Mouse (Mus musculus) midbrain, embryonic 14.5 days (tissue): Measurements from ENCODE around the gene Ppp1r13l. TPM values are rescaled to one million over a fixed set of nuclear protein-coding genes. Genes with fewer than 3 reads are reported as not detected.
A peak's percentile ranks its signal among the peaks of the same experiment; 100 is the strongest.

Source experiments
- ATAC-seq: fragments of 200-750 bp; cut with Nextera tagmentation; 2 replicates; pipeline ENCODE4 v1.8.0; 2017; ENCODE audit warnings: moderate number of reproducible peaks, moderate library complexity; ENCODE audit not compliant: low FRiP score, low TSS enrichment
- DNase-seq: peaks from one replicate; pipeline ENCODE4 v3.0.0-alpha.2; 2015
- H3K27ac ChIP-seq: fragments of 300-500 bp; sonication (generic); replicated peaks from 2 replicates; pipeline ENCODE4 v1.5.1; 2014; ENCODE audit warnings: mild to moderate bottlenecking, low read depth, low read length, moderate library complexity
- H3K27me3 ChIP-seq: fragments of 300-500 bp; sonication (generic); 2 replicates; pipeline ENCODE4 v1.6.1; 2014; ENCODE audit warnings: low read length, control low read depth, mixed read lengths; ENCODE audit not compliant: control insufficient read depth, insufficient read depth
- H3K36me3 ChIP-seq: fragments of 300-500 bp; sonication (generic); 2 replicates; pipeline ENCODE4 v1.6.1; 2014; ENCODE audit warnings: low read length, control low read depth; ENCODE audit not compliant: control insufficient read depth, insufficient read depth
- H3K4me1 ChIP-seq: fragments of 300-500 bp; sonication (generic); 2 replicates; pipeline ENCODE4 v1.6.1; 2014; ENCODE audit warnings: mild to moderate bottlenecking, antibody characterized with exemption, low read length, control low read depth; ENCODE audit not compliant: control insufficient read depth, insufficient read depth
- H3K4me2 ChIP-seq: fragments of 300-500 bp; sonication (generic); 2 replicates; pipeline ENCODE4 v1.6.1; 2014; ENCODE audit warnings: mild to moderate bottlenecking, low read length, moderate library complexity
- H3K4me3 ChIP-seq: fragments of 300-500 bp; sonication (generic); replicated peaks from 2 replicates; pipeline ENCODE4 v1.5.1; 2014; ENCODE audit warnings: low read depth, low read length
- H3K9ac ChIP-seq: fragments of 300-500 bp; sonication (generic); replicated peaks from 2 replicates; pipeline ENCODE4 v1.6.1; 2014; ENCODE audit warnings: mild to moderate bottlenecking, low read length, moderate library complexity
- H3K9me3 ChIP-seq: fragments of 300-500 bp; sonication (generic); 2 replicates; pipeline ENCODE4 v1.6.1; 2016; ENCODE audit warnings: low read length, control low read depth, mixed read lengths; ENCODE audit not compliant: control insufficient read depth
- WGBS: fragments of 180-500 bp; shearing (Covaris S2); extraction: QIAGEN DNeasy Blood & Tissue Kit; methylation state at CpG from one replicate; pipeline ENCODE4 v1.1.7; 2014; 5-methylcytosine and 5-hydroxymethylcytosine counted together
- polyA plus RNA-seq: library from polyadenylated mRNA; unstranded; fragments of >200 nt; fragmentation: Nextera tagmentation; extraction: Ambion mirVana; gene quantifications from 2 replicates; pipeline ENCODE4 v1.2.1, GENCODE M21; 2014

Ppp1r13l gene
- polyA plus RNA-seq: 1.6 and 1.9 TPM in 2 replicates

GRCm38 (mm10) chr7:19359299-19359891, at the start of gene Ppp1r13l, which contains the start of gene Cd3eap:
TSS of gene Ppp1r13l (plus strand) at chr7:19359749.
TSS of gene Cd3eap (minus strand) at chr7:19359483.
- DNase-seq (peak; percentile 91), ATAC-seq (peak; percentile 84)
- H3K9ac ChIP-seq: peak within 1 kb of the TSS; percentile 59

GRCm38 (mm10) chr7:19309884-19310641, 49.5 kb upstream of the Ppp1r13l start, which contains the start of gene Fosb:
TSS of gene Fosb (minus strand) at chr7:19310051.
- Histone ChIP-seq H3K4me1 (peaks cover 19% of the 10 kb centered on the region), H3K4me3 (peak within 1 kb of the TSS; percentile 47), H3K9me3 (no peaks in the 10 kb centered on the region), H3K9ac (peak within 1 kb of the TSS; percentile 46), H3K27ac (no peak within 1 kb of the TSS), H3K36me3 (no peaks in the 10 kb centered on the region), H3K4me2 (peak within 1 kb of the TSS; percentile 88), H3K27me3 (peaks cover 21% of the 10 kb centered on the region)
- under 1% methylated on average over 49 of the region's 49 CpGs for WGBS
- ATAC-seq (peak; percentile 88), DNase-seq (peak; percentile 99)

More at GRCm38 (mm10) chr7:19359299-19359891, at the start of gene Ppp1r13l, which contains the start of gene Cd3eap:
- Histone ChIP-seq H3K4me1 (peaks cover 26% of the 10 kb centered on the region), H3K4me3 (peak within 1 kb of the TSS; percentile 70), H3K27ac (no peak within 1 kb of the TSS; the same call in 1 of the 2 replicates), H3K9me3 (no peaks in the 10 kb centered on the region), H3K27me3 (0 out of 2 replicates have a peak, but pooled peaks cover 6% of the 10 kb centered on the region), H3K4me2 (peak within 1 kb of the TSS; percentile 97), H3K36me3 (peaks cover 27% of the 10 kb centered on the region)
- WGBS: under 1% methylated on average over 31 of the region's 31 CpGs

- ATAC-seq: no peak
- WGBS: 37% methylated on average over 4 of the region's 4 CpGs
- H3K4me1 ChIP-seq: peaks cover 19% of the 10 kb centered on the region
These were observed 47.6 kb upstream of the Ppp1r13l start for GRCm38 (mm10) chr7:19311991-19312390.

GRCm38 (mm10) chr7:19314033-19314432, 45.5 kb upstream of the Ppp1r13l start:
- Histone ChIP-seq H3K9me3 (no peaks in the 10 kb centered on the region), H3K36me3 (no peaks in the 10 kb centered on the region), H3K9ac (no peak overlapping the region), H3K27ac (no peak overlapping the region), H3K4me1 (peaks cover 12% of the 10 kb centered on the region), H3K27me3 (no peaks in the 10 kb centered on the region), H3K4me3 (no peak overlapping the region), H3K4me2 (no peak overlapping the region)
- no peak for DNase-seq
- WGBS: 59% methylated on average over 5 of the region's 5 CpGs
- no peak for ATAC-seq

More at GRCm38 (mm10) chr7:19311991-19312390, 47.6 kb upstream of the Ppp1r13l start:
- H3K9ac ChIP-seq: no peak overlapping the region
- H3K4me3 ChIP-seq: no peak overlapping the region
- H3K27me3 ChIP-seq: peaks cover 2% of the 10 kb centered on the region
- no peaks in the 10 kb centered on the region for H3K9me3 ChIP-seq
- no peaks in the 10 kb centered on the region for H3K36me3 ChIP-seq
- no peak for DNase-seq
- H3K4me2 ChIP-seq: no peak overlapping the region
- H3K27ac ChIP-seq: no peak overlapping the region

GRCm38 (mm10) chr7:19316451-19317161, 42.9 kb upstream of the Ppp1r13l start:
- 38% methylated on average over 14 of the region's 14 CpGs for WGBS
- H3K36me3 ChIP-seq: no peaks in the 10 kb centered on the region
- no peaks in the 10 kb centered on the region for H3K9me3 ChIP-seq
- peaks cover 9% of the 10 kb centered on the region for H3K4me1 ChIP-seq
- no peak overlapping the region for H3K4me3 ChIP-seq
- no peak overlapping the region for H3K9ac ChIP-seq
- H3K27ac ChIP-seq: no peak overlapping the region
- H3K4me2 ChIP-seq: no peak overlapping the region
- no peaks in the 10 kb centered on the region for H3K27me3 ChIP-seq
- ATAC-seq (no peak), DNase-seq (no peak)

GRCm38 (mm10) chr7:19318201-19318600, 41.3 kb upstream of the Ppp1r13l start:
- H3K27me3 ChIP-seq: no peaks in the 10 kb centered on the region
- no peaks in the 10 kb centered on the region for H3K9me3 ChIP-seq
- no peaks in the 10 kb centered on the region for H3K36me3 ChIP-seq
- H3K4me2 ChIP-seq: no peak overlapping the region
- no peak overlapping the region for H3K4me3 ChIP-seq
- DNase-seq: no peak
- H3K9ac ChIP-seq: no peak overlapping the region
- WGBS: 74% methylated on average over 2 of the region's 2 CpGs
- no peak for ATAC-seq
- peaks cover 9% of the 10 kb centered on the region for H3K4me1 ChIP-seq
- no peak overlapping the region for H3K27ac ChIP-seq

- Histone ChIP-seq H3K4me1 (peaks cover 9% of the 10 kb centered on the region), H3K9ac (no peak overlapping the region), H3K27me3 (no peaks in the 10 kb centered on the region), H3K4me3 (no peak overlapping the region), H3K9me3 (no peaks in the 10 kb centered on the region), H3K4me2 (no peak overlapping the region), H3K36me3 (no peaks in the 10 kb centered on the region), H3K27ac (no peak overlapping the region)
- 83% methylated on average over 7 of the region's 7 CpGs for WGBS
- ATAC-seq (no peak), DNase-seq (no peak)
These were observed 40.9 kb upstream of the Ppp1r13l start for GRCm38 (mm10) chr7:19318676-19319075.

GRCm38 (mm10) chr7:19319458-19319857, 40.1 kb upstream of the Ppp1r13l start:
- H3K9ac ChIP-seq: peak overlapping the region; percentile 40
- H3K4me2 ChIP-seq: peak overlapping the region; percentile 59
- peak overlapping the region; percentile 16; the same call in 1 of the 2 replicates for H3K27ac ChIP-seq
- no peaks in the 10 kb centered on the region for H3K27me3 ChIP-seq
- H3K9me3 ChIP-seq: no peaks in the 10 kb centered on the region
- H3K4me3 ChIP-seq: peak overlapping the region; percentile 42
- ATAC-seq (peak; percentile 41), DNase-seq (peak; percentile 20)
- WGBS: 12% methylated on average over 9 of the region's 9 CpGs
- H3K4me1 ChIP-seq: peaks cover 9% of the 10 kb centered on the region
- H3K36me3 ChIP-seq: no peaks in the 10 kb centered on the region
